Mouse (Mus musculus): ENCODE measurements around the gene Tmem247.

DNA sequence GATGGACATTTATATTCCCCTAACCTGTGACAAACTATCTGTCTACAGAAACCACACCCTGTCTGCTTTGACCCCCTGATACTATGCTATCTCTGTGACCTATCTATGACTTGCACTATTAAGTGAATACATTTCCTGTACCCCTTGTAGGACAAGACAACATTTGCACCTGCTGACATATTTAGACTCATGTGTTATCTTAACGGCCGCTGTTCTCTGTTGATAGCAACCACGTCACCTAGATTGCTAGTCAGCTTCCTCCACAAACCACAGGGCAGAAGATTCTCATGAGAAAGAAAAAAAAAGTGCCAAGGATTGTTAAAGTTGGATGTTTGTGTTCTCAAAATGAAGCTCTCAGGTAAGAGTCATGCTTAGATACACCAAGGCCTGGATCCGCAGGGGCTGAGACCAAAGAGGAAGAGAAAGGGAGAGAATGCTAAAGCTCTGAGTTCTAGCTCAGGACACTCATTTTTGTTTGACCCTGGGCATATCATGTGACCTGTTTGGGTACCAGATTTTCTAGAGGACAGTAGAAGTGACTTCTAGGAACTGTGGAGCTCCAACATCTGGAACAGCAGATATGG lies 36.6 kb upstream of the Tmem247 start:
- no peak for TF ChIP-seq CTCF (IDR thresholded peaks at IDR 0.05; ENCODE audit: low read depth, low read length)
- no peak for TF ChIP-seq TAL1 (conservative IDR thresholded peaks at IDR 0.05; ENCODE audit: low read depth, low read length)
